Mouse (Mus musculus) embryonic fibroblast, embryonic 13.5 days (primary cell): ENCODE data around the gene Olfr692. TPM values are rescaled to one million over a fixed set of nuclear protein-coding genes. Genes with fewer than 3 reads are reported as not detected.
"Not testable (repeated sequence)": the region's sequence is repeated elsewhere in the genome, so short reads cannot be mapped to it uniquely, and the experiment has no call there.

Experiments used
- H3K27ac ChIP-seq: 2 replicates; pipeline ENCODE4 v1.5.1; 2012; ENCODE audit warnings: low read length, control low read depth, inconsistent platforms; ENCODE audit not compliant: insufficient read depth
- H3K4me1 ChIP-seq: 2 replicates; pipeline ENCODE4 v1.6.1; 2011; ENCODE audit warnings: low read length; ENCODE audit not compliant: control insufficient read depth, insufficient read depth
- H3K4me3 ChIP-seq: 2 replicates; pipeline ENCODE4 v1.5.1; 2011; ENCODE audit warnings: mild to moderate bottlenecking, control low read depth, low read length; ENCODE audit not compliant: insufficient read depth
- CTCF ChIP-seq: IDR thresholded peaks from 2 replicates; pipeline ENCODE4 v1.5.1; 2011; ENCODE audit warnings: mild to moderate bottlenecking, control low read depth, low read length, moderate library complexity, borderline replicate concordance; ENCODE audit not compliant: insufficient read depth
- POLR2A ChIP-seq: IDR thresholded peaks from 2 replicates; pipeline ENCODE4 v1.6.1; 2011; ENCODE audit warnings: low read depth, mild to moderate bottlenecking, control low read depth, low read length, moderate library complexity
- polyA plus RNA-seq: library from polyadenylated mRNA; stranded (reverse); fragments of >200 nt; gene quantifications from 2 replicates; pipeline ENCODE4 v1.2.4, GENCODE M21; 2011; ENCODE audit warnings: low read depth; ENCODE audit not compliant: missing spikeins, insufficient read length

Gene Olfr692
- polyA plus RNA-seq: not detected in 2 replicates

DNA sequence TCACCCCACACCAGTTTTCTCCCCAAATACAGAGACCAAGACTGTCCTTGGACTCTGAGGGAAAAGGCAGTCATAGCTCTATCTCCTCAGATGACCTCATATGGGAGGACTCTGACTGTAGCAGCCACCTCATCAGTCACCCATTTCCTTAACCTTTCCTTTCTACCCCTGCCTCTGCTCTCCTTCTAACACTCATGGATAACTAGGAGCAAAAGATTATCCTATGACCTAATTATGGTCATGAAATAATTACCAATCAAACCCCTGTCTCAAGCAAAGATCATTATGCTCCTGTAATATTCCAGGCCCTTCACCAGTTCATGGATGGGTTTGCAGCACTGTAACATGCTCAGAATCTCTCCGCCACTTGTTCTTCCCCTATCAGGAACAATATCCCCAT is at the start of gene Olfr692:
TSS of gene Olfr692 (plus strand) at position 301 of the 400 bp plus-strand sequence.
- no peak within 1 kb of the TSS for H3K27ac ChIP-seq
- H3K4me1 ChIP-seq: no peaks in the 10 kb centered on the region
- TF ChIP-seq POLR2A: no peak
- no peak for TF ChIP-seq CTCF
- H3K4me3 ChIP-seq: no peak within 1 kb of the TSS

DNA sequence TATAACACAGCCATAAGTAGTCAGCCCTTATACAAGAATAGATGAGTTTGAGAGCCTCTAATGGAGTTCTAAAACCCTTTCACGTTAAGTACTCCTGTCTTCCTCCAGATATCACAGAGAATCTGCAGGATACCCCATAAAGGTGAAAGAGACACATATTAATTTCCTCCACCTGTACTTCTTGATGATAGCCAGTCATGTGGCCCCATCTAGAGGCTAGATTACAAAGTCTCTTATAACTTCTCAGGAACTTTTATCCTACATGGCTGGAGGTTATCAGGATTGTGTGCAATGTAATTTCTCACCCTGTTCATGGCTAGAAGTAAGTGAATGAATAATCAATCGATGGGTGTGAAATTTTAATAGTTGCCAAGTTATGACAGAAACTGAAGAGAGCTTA is 42.7 kb upstream of the Olfr692 start:
- H3K4me3 ChIP-seq: no peak overlapping the region
- TF ChIP-seq POLR2A (no peak), CTCF (no peak)
- H3K27ac ChIP-seq: no peak overlapping the region
- H3K4me1 ChIP-seq: no peaks in the 10 kb centered on the region

DNA sequence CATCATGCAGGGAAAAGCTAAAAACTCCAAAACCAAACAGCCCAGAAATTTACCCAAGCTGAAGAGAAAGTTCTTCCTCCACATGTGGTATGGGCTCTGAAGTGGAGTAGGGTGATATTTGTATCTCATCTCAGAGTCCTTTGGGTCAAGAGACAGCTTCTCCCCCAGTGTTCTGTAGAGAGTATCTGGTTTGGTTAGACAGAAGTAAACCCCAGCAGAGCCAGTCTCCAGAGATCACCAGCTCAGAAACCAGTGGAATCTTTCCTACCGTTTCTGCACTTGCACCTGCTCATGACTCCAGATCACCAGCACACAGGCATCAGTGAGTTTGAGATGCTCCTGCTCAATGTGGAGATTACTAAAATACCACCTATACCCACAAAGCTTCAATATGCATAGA is 34.0 kb upstream of the Olfr692 start, which contains the start of gene Olfr690:
TSS of gene Olfr690 (minus strand) at position 101 of the 400 bp plus-strand sequence.
- H3K27ac ChIP-seq: no peak within 1 kb of the TSS
- no peak within 1 kb of the TSS for H3K4me3 ChIP-seq
- TF ChIP-seq CTCF (no peak), POLR2A (no peak)
- no peaks in the 10 kb centered on the region for H3K4me1 ChIP-seq

DNA sequence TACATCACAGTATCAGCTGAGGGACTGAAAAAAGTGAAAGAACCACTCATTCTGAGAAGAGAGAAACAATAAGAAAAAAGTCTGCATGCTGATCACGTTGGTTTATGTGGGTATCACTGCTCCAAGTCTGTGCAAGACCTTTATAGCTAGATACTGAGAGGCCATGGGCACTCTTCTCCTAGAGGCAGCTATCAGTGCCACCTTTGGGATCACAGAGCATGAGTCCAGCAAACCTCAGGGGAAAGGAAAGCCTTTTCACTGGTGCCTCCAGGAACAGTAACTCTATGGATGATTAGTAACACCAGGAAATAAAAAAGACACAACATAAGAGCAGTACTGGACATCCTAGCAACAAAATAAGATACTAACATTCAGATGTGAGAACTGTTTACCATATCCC is 25.9 kb upstream of the Olfr692 start, which contains the start of gene Olfr691:
TSS of gene Olfr691 (minus strand) at position 101 of the 400 bp plus-strand sequence.
- Histone ChIP-seq H3K4me3 (no peak within 1 kb of the TSS), H3K27ac (no peak within 1 kb of the TSS), H3K4me1 (no peaks in the 10 kb centered on the region)
- TF ChIP-seq POLR2A: no peak
- TF ChIP-seq CTCF: no peak

DNA sequence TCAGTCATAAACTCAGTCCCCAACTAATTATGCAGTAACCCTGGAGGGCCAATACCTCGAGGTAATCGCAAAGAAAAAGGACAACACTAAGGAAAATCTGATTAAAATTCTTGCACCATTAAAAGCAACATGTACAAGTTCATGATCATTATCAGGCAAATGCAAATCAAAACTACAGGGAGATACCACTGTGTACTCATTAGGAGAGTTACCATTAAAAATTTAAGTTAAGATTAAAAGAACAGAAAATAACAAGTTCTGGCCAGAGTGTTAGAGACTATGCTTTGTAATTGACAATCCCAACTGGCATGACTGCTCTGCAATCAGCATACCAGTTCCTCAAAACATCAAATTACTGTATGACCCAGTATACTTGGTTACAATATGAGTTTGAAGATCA is 25.3 kb upstream of the Olfr692 start:
- no peak overlapping the region for H3K27ac ChIP-seq
- TF ChIP-seq POLR2A (no peak), CTCF (no peak)
- no peaks in the 10 kb centered on the region for H3K4me1 ChIP-seq
- H3K4me3 ChIP-seq: no peak overlapping the region

DNA sequence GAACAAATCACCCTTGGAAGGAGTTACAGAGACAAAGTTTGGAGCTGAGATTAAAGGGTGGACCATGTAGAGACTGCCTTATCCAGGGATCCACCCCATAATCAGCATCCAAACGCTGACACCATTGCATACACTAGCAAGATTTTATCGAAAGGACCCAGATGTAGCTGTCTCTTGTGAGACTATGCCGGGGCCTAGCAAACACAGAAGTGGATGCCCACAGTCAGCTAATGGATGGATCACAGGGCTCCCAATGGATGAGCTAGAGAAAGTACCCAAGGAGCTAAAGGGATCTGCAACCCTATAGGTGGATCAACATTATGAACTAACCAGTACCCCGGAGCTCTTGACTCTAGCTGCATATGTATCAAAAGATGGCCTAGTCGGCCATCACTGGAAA is 12.0 kb upstream of the Olfr692 start:
- H3K4me1 ChIP-seq, H3K4me3 ChIP-seq, H3K27ac ChIP-seq: not testable (repeated sequence)

DNA sequence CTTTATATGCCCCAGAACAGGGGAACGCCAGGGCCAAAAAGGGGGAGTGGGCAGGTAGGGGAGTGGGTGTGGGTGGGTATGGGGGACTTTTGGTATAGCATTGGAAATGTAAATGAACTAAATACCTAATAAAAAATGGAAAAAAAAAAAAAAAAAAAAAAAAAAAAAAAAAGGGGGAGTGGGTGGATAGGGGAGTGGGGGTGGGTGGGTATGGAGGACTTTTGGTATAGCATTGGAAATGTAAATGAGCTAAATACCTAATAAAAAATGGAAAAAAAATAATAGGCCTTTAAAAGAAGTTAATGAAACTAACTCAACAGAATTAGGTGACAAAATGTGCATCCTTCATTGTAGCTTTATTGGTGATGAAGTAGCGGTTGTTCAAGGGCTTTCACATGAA is 11.5 kb upstream of the Olfr692 start:
- not testable (repeated sequence) for H3K27ac ChIP-seq, H3K4me1 ChIP-seq, H3K4me3 ChIP-seq

DNA sequence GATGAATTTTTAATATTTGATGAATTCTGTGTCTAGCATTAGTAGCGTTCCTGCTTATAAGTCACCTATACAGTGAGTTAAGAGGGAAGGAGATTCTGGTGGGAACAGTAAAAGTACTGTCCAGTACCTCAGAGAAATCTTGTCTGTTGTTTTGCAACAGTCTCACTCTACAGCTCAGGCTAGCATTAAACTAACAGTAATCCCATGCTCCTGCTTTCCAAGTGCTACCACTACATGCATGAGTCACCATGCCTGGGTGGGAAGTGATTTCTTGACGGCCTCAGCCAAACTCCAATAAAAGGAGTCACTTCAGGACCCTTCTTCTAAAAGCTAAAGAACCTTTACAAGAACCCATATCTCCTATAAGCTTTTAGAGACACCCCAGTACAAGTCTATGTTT is 6.3 kb upstream of the Olfr692 start:
- Histone ChIP-seq H3K4me3 (no peak overlapping the region), H3K27ac (no peak overlapping the region), H3K4me1 (no peaks in the 10 kb centered on the region)
- TF ChIP-seq CTCF (no peak), POLR2A (no peak)

DNA sequence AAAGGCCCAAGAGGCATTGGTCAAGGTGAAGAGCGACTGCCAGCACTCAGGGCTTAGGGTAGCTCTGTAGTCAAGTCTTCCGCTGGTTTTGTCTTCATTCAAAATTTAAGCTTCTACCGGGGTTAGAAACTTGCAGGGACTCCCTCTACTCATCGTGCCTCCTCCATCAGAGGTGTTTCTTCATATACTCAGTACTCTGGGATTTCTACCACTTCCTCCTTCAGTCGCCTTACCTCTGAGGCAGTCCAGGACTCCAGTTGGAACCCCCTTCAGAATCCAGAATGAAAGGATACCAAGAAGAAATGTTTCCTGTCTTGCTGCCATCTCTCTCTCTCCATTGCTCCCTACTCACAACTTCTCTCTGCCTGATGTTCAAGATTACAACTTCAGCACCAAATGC is 762 bp upstream of the Olfr692 start:
- no peak for TF ChIP-seq POLR2A
- TF ChIP-seq CTCF: no peak
- Histone ChIP-seq H3K4me1 (no peaks in the 10 kb centered on the region), H3K4me3 (no peak overlapping the region), H3K27ac (no peak overlapping the region)

DNA sequence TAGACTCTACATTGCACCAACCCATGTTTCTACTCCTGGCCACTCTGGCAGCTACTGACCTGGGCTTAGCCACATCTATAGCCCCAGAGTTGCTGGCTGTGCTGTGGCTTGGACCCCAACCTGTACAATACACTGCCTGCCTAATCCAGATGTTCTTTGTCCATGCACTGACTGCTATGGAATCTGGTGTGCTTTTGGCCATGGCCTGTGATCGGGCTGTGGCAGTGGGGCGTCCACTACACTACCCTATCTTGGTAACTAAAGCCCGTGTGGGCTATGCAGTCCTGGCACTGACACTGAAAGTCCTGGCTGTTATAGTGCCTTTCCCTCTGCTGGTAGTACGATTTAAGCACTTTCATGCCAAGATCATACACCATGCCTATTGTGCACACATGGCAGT is 491 bp downstream of the Olfr692 start:
- Histone ChIP-seq H3K4me3 (no peak overlapping the region), H3K27ac (no peak overlapping the region), H3K4me1 (no peaks in the 10 kb centered on the region)
- no peak for TF ChIP-seq POLR2A
- TF ChIP-seq CTCF: no peak

DNA sequence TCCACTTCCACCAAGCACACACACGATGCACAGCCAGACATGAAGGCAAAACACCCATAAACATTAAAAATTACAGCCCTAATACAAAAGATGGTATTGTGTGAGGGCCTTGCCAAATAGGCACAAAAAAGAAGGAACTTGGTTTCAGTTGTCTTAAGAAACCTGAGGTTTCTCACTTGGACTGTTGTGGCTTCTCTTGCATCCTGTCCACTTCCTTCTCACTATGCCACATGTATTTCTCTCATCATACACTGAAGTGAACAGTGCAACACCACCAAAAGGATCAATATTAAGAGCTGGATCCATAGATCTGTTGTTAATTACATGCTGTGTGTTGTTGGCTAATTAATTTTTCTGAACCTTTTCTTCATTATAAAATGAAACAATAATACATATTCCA is 4.9 kb downstream of the Olfr692 start:
- no peak overlapping the region for H3K27ac ChIP-seq
- no peak for TF ChIP-seq POLR2A
- TF ChIP-seq CTCF: no peak
- no peaks in the 10 kb centered on the region for H3K4me1 ChIP-seq
- H3K4me3 ChIP-seq: no peak overlapping the region
